In genomic region chr6:77265163-77265562, GRCm38 (mm10) we compare ENCODE assay signal across 24 mouse cellular contexts. TPM values are rescaled to one million over a fixed set of nuclear protein-coding genes. Genes with fewer than 3 reads are reported as not detected.
A peak's percentile ranks its signal among the peaks of the same experiment; 100 is the strongest.
DNase-seq lines count a peak whose midpoint lies in the region; ATAC-seq and TF ChIP-seq lines count a peak whose summit lies in the region.
"Had no signal": no experiment of that assay in that cellular context is flagged by ENCODE, and none has a peak within 500 bp of the region (broad histone marks: within the 10 kb centered on the region; RNA-seq: fewer than 3 reads in every experiment).

No protein-coding gene starts in this region.

- no peaks in the 10 kb centered on the region for H3K9me3 ChIP-seq in embryonic facial prominence, embryonic 10.5 days
- H3K9me3 ChIP-seq in limb, embryonic 14.5 days (ENCODE audit: control insufficient read depth, low read length), result no peaks in the 10 kb centered on the region
- H3K9me3 ChIP-seq: embryonic facial prominence, embryonic 12.5 days; forebrain, embryonic 12.5 days; forebrain, embryonic 15.5 days; heart, embryonic 10.5 days; heart, embryonic 13.5 days; hindbrain, embryonic 12.5 days; hindbrain, embryonic 15.5 days had no signal

- H3K4me1 ChIP-seq in embryonic facial prominence, embryonic 10.5 days, result no peaks in the 10 kb centered on the region
- no peaks in the 10 kb centered on the region for H3K4me1 ChIP-seq in limb, embryonic 14.5 days (ENCODE audit: control insufficient read depth, insufficient read depth, low read length)
- H3K4me1 ChIP-seq: embryonic facial prominence, embryonic 12.5 days; forebrain, embryonic 12.5 days; heart, embryonic 10.5 days; heart, embryonic 13.5 days; hindbrain, embryonic 12.5 days; hindbrain, embryonic 15.5 days had no signal

- ATAC-seq in limb, embryonic 14.5 days (ENCODE audit: low FRiP score, low read depth), result no peak
- ATAC-seq: activated CD4-positive, CD25-positive, alpha-beta regulatory T cell, adult 4 months; forebrain, embryonic 15.5 days had no signal

- no peaks in the 10 kb centered on the region for H3K36me3 ChIP-seq in embryonic facial prominence, embryonic 10.5 days (replicated peaks)
- no peaks in the 10 kb centered on the region for H3K36me3 ChIP-seq in limb, embryonic 14.5 days (ENCODE audit: control insufficient read depth, insufficient read depth, low read length)
- H3K36me3 ChIP-seq: embryonic facial prominence, embryonic 12.5 days; forebrain, embryonic 12.5 days; forebrain, embryonic 15.5 days; heart, embryonic 10.5 days; heart, embryonic 13.5 days; hindbrain, embryonic 12.5 days; hindbrain, embryonic 15.5 days had no signal

- no peaks in the 10 kb centered on the region for H3K27me3 ChIP-seq in embryonic facial prominence, embryonic 10.5 days (replicated peaks; ENCODE audit: low read depth, poor library complexity, severe bottlenecking)
- H3K27me3 ChIP-seq in limb, embryonic 14.5 days (ENCODE audit: control insufficient read depth, insufficient read depth, low read length), result no peaks in the 10 kb centered on the region
- H3K27me3 ChIP-seq: embryonic facial prominence, embryonic 12.5 days; forebrain, embryonic 12.5 days; forebrain, embryonic 15.5 days; heart, embryonic 13.5 days; hindbrain, embryonic 12.5 days; hindbrain, embryonic 15.5 days had no signal

- WGBS in embryonic facial prominence, embryonic 10.5 days, result 34% methylated on average over 3 of the region's 3 CpGs
- WGBS in limb, embryonic 14.5 days, result 8% methylated on average over 3 of the region's 3 CpGs

- no peak overlapping the region for H3K4me2 ChIP-seq in limb, embryonic 14.5 days (replicated peaks; ENCODE audit: low read depth, low read length, severe bottlenecking)
- H3K4me2 ChIP-seq: embryonic facial prominence, embryonic 12.5 days; forebrain, embryonic 12.5 days; forebrain, embryonic 15.5 days; heart, embryonic 13.5 days; hindbrain, embryonic 12.5 days; hindbrain, embryonic 15.5 days had no signal

- no peak overlapping the region for H3K27ac ChIP-seq in embryonic facial prominence, embryonic 10.5 days (replicated peaks)
- no peak overlapping the region for H3K27ac ChIP-seq in limb, embryonic 14.5 days (replicated peaks; ENCODE audit: low read depth, low read length)
- H3K27ac ChIP-seq: embryonic facial prominence, embryonic 12.5 days; forebrain, embryonic 12.5 days; forebrain, embryonic 15.5 days; heart, adult 2 months; heart, embryonic 10.5 days; heart, embryonic 13.5 days; hindbrain, embryonic 12.5 days; hindbrain, embryonic 15.5 days had no signal

- no peak overlapping the region for H3K4me3 ChIP-seq in embryonic facial prominence, embryonic 10.5 days
- no peak overlapping the region for H3K4me3 ChIP-seq in limb, embryonic 14.5 days (replicated peaks; ENCODE audit: low read length)
- H3K4me3 ChIP-seq: embryonic facial prominence, embryonic 12.5 days; erythroblast, embryonic 14.5 days; forebrain, embryonic 12.5 days; forebrain, embryonic 15.5 days; heart, adult 2 months; heart, embryonic 10.5 days; heart, embryonic 13.5 days; hindbrain, embryonic 12.5 days; hindbrain, embryonic 15.5 days had no signal

- peak; percentile 29 for DNase-seq in embryo, embryonic 11 days
- no peak for DNase-seq in embryo, embryonic 10 days (ENCODE audit: low spot score)
- peak; percentile 14 for DNase-seq in embryonic facial prominence, embryonic 10.5 days (ENCODE audit: low spot score)
- DNase-seq in forelimb bud, embryonic 11.5 days (ENCODE audit: low read depth, low spot score), result peak; percentile 35
- DNase-seq in limb, embryonic 14.5 days (ENCODE audit: low spot score), result peak; percentile 56
- DNase-seq in right cerebral cortex, postnatal 4 days, result no peak
- DNase-seq in lung, postnatal 36 days, result no peak
- DNase-seq: adrenal gland, adult 8-10 months; adrenal gland, postnatal 25 days; cerebellum, adult 11-12 months; cerebellum, adult 9-10 months; cerebellum, postnatal 14 days; gastrocnemius, postnatal 10 days; gastrocnemius, postnatal 36 days; heart, adult 2 months had no signal

- H3K9ac ChIP-seq in limb, embryonic 14.5 days (ENCODE audit: low read depth, low read length, severe bottlenecking), result no peak overlapping the region
- H3K9ac ChIP-seq: embryonic facial prominence, embryonic 12.5 days; forebrain, embryonic 12.5 days; forebrain, embryonic 15.5 days; heart, embryonic 13.5 days; hindbrain, embryonic 12.5 days; hindbrain, embryonic 15.5 days had no signal

- TF ChIP-seq POLR2A in limb, embryonic 14.5 days (IDR thresholded peaks at IDR 0.05; ENCODE audit: borderline replicate concordance, extremely low read depth, insufficient read depth, insufficient read length), result no peak

RNA-seq across cellular contexts. Expression of gene Lrrtm1, which starts 22.7 kb away (rescaled TPM):
- 3.6 and 4.9 TPM in 2 replicates for polyA plus RNA-seq in embryonic facial prominence, embryonic 10.5 days (2016; fragmentation: Nextera tagmentation; extraction: Ambion mirVana)
- 8.0 and 10.4 TPM in 2 replicates for polyA plus RNA-seq in limb, embryonic 14.5 days (2012; rRNA removed)
- polyA plus RNA-seq in limb, embryonic 14.5 days (2014; fragmentation: Nextera tagmentation; extraction: Ambion mirVana), result 9.3 and 10.5 TPM in 2 replicates
- polyA plus RNA-seq: activated CD4-positive, CD25-positive, alpha-beta regulatory T cell, adult 4 months; erythroblast, embryonic 14.5 days had no signal

Comparison
In these comparisons a context has a peak if more than half of its experiments do, and no peak if none do; other contexts are left out.
1. DNase-seq: peak in embryo, embryonic 11 days (single experiment), embryonic facial prominence, embryonic 10.5 days (single experiment), forelimb bud, embryonic 11.5 days (single experiment) and limb, embryonic 14.5 days (single experiment); none in embryo, embryonic 10 days (single experiment), right cerebral cortex, postnatal 4 days (single experiment) and lung, postnatal 36 days (single experiment).